16 mouse cellular contexts compared by ENCODE assay signal in the genomic region with DNA sequence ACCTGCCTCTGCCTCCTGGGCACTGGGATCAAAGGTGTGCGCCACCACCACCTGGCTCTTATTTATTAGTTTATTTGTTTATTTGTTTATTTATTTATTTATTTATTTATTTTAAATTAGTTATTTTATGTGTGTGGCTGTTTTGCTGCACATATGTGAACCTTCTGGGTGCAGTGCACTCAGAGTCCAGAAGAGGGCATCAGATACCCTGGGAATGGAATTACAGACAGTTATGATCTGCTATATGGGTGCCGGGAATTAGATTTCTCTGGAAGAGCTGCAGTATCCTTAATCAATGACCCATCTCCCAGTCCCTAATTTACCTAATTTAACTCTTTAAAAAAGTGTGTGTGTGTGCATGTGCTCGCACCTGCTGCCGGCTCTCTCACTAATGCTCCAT. TPM values are rescaled to one million over a fixed set of nuclear protein-coding genes. Genes with fewer than 3 reads are reported as not detected.
DNase-seq lines count a peak whose midpoint lies in the region; ATAC-seq and TF ChIP-seq lines count a peak whose summit lies in the region.
"Had no signal": no experiment of that assay in that cellular context is flagged by ENCODE, and none has a peak within 500 bp of the region (broad histone marks: within the 10 kb centered on the region; RNA-seq: fewer than 3 reads in every experiment).

No protein-coding gene starts in this region.

- ATAC-seq in kidney, embryonic 14.5 days (ENCODE audit: low FRiP score, low TSS enrichment), result no peak
- ATAC-seq in midbrain, postnatal 0 days (ENCODE audit: low FRiP score), result no peak
- no peak for ATAC-seq in midbrain, embryonic 11.5 days (ENCODE audit: low FRiP score)

- 0 out of 2 replicates have a peak, but pooled peaks cover 3% of the 10 kb centered on the region for H3K9me3 ChIP-seq in kidney, embryonic 14.5 days (ENCODE audit: control insufficient read depth, low read length)
- H3K9me3 ChIP-seq in midbrain, postnatal 0 days (ENCODE audit: low read length), result no peaks in the 10 kb centered on the region
- H3K9me3 ChIP-seq in midbrain, embryonic 11.5 days (ENCODE audit: control insufficient read depth, low read length), result no peaks in the 10 kb centered on the region; the same call in 1 of the 2 replicates
- H3K9me3 ChIP-seq: embryonic facial prominence, embryonic 15.5 days; forebrain, embryonic 12.5 days; G1E; neural tube, embryonic 13.5 days had no signal

- DNase-seq in kidney, adult 2 months, result no peak
- no peak for DNase-seq in midbrain, postnatal 0 days (ENCODE audit: low spot score)
- DNase-seq in midbrain, embryonic 11.5 days (ENCODE audit: low spot score, missing footprints), result no peak
- peak; percentile 63 for DNase-seq in ZHBTc4 (ENCODE audit: low read depth, low spot score)
- no peak for DNase-seq in retina, embryonic 14.5 days (ENCODE audit: low spot score)
- no peak for DNase-seq in heart, adult 9 months (ENCODE audit: low spot score in 2 of 2)
- DNase-seq: cerebellum, adult 11-12 months; gastrocnemius, postnatal 10 days; heart, postnatal 4 days; kidney, adult 18-20 months had no signal

- H3K27ac ChIP-seq in kidney, adult 2 months (ENCODE audit: insufficient read depth, low read depth, low read length), result no peak overlapping the region
- no peak overlapping the region for H3K27ac ChIP-seq in kidney, embryonic 14.5 days (ENCODE audit: low read depth, low read length)
- H3K27ac ChIP-seq in midbrain, postnatal 0 days (ENCODE audit: low read depth, low read length), result no peak overlapping the region
- no peak overlapping the region for H3K27ac ChIP-seq in midbrain, embryonic 11.5 days (ENCODE audit: low read depth, low read length)
- H3K27ac ChIP-seq: embryonic facial prominence, embryonic 15.5 days; forebrain, embryonic 12.5 days; neural tube, embryonic 13.5 days had no signal

- TF ChIP-seq CTCF in kidney, adult 2 months (conservative IDR thresholded peaks at IDR 0.05; ENCODE audit: insufficient read depth, insufficient read length, low read depth, low read length), result peak; percentile 7; the same call in 1 of the 2 replicates
- TF ChIP-seq CTCF in midbrain, postnatal 0 days (IDR thresholded peaks at IDR 0.05), result peak; percentile 50

- H3K4me2 ChIP-seq in kidney, embryonic 14.5 days (replicated peaks; ENCODE audit: low read depth, low read length), result no peak overlapping the region
- H3K4me2 ChIP-seq in midbrain, postnatal 0 days (ENCODE audit: low read depth, low read length, poor library complexity, severe bottlenecking), result no peak overlapping the region
- no peak overlapping the region for H3K4me2 ChIP-seq in midbrain, embryonic 11.5 days
- H3K4me2 ChIP-seq: embryonic facial prominence, embryonic 15.5 days; forebrain, embryonic 12.5 days; heart, embryonic 11.5 days; neural tube, embryonic 13.5 days had no signal

- 97% methylated on average over 4 of the region's 4 CpGs for WGBS in kidney, adult 2 months
- WGBS in kidney, embryonic 14.5 days, result over 99% methylated on average over 4 of the region's 4 CpGs
- 98% methylated on average over 4 of the region's 4 CpGs for WGBS in midbrain, postnatal 0 days
- WGBS in midbrain, embryonic 11.5 days, result 97% methylated on average over 4 of the region's 4 CpGs

- H3K4me3 ChIP-seq in kidney, adult 2 months (ENCODE audit: insufficient read depth, low read depth, low read length), result no peak overlapping the region
- H3K4me3 ChIP-seq in kidney, embryonic 14.5 days (ENCODE audit: low read length), result no peak overlapping the region
- no peak overlapping the region for H3K4me3 ChIP-seq in midbrain, postnatal 0 days (ENCODE audit: low read depth, low read length)
- no peak overlapping the region for H3K4me3 ChIP-seq in midbrain, embryonic 11.5 days (ENCODE audit: low read depth, low read length)
- H3K4me3 ChIP-seq: embryonic facial prominence, embryonic 15.5 days; forebrain, embryonic 12.5 days; neural tube, embryonic 13.5 days had no signal

- no peak for TF ChIP-seq POLR2A in kidney, adult 2 months (IDR thresholded peaks at IDR 0.05; ENCODE audit: low read depth, low read length)

- H3K9ac ChIP-seq in kidney, embryonic 14.5 days (ENCODE audit: low read depth, low read length), result no peak overlapping the region
- H3K9ac ChIP-seq in midbrain, postnatal 0 days (replicated peaks; ENCODE audit: low read length, poor library complexity, severe bottlenecking), result no peak overlapping the region
- H3K9ac ChIP-seq in midbrain, embryonic 11.5 days (ENCODE audit: low read length), result no peak overlapping the region
- H3K9ac ChIP-seq: embryonic facial prominence, embryonic 15.5 days; forebrain, embryonic 12.5 days; neural tube, embryonic 13.5 days had no signal

- H3K27me3 ChIP-seq in kidney, adult 2 months (replicated peaks; ENCODE audit: control insufficient read depth, insufficient read depth, low read length), result no peaks in the 10 kb centered on the region
- H3K27me3 ChIP-seq in kidney, embryonic 14.5 days (ENCODE audit: control insufficient read depth, insufficient read depth, low read length), result no peaks in the 10 kb centered on the region
- no peaks in the 10 kb centered on the region for H3K27me3 ChIP-seq in midbrain, postnatal 0 days (ENCODE audit: insufficient read depth, low read length)
- H3K27me3 ChIP-seq in midbrain, embryonic 11.5 days (ENCODE audit: control insufficient read depth, insufficient read depth, low read length), result no peaks in the 10 kb centered on the region
- H3K27me3 ChIP-seq: embryonic facial prominence, embryonic 15.5 days; forebrain, embryonic 12.5 days; neural tube, embryonic 13.5 days had no signal

- H3K4me1 ChIP-seq in kidney, adult 2 months (ENCODE audit: control insufficient read depth, insufficient read depth, low read length), result no peaks in the 10 kb centered on the region
- H3K4me1 ChIP-seq in kidney, embryonic 14.5 days (ENCODE audit: control insufficient read depth, insufficient read depth, low read length), result no peaks in the 10 kb centered on the region
- H3K4me1 ChIP-seq in midbrain, postnatal 0 days (ENCODE audit: insufficient read depth, low read length), result 0 out of 2 replicates have a peak, but pooled peaks cover 4% of the 10 kb centered on the region
- H3K4me1 ChIP-seq in midbrain, embryonic 11.5 days (ENCODE audit: control insufficient read depth, insufficient read depth, low read length), result no peaks in the 10 kb centered on the region

- no peaks in the 10 kb centered on the region for H3K36me3 ChIP-seq in kidney, adult 2 months (ENCODE audit: control insufficient read depth, insufficient read depth, low read length)
- no peaks in the 10 kb centered on the region; the same call in 1 of the 2 replicates for H3K36me3 ChIP-seq in kidney, embryonic 14.5 days (ENCODE audit: control insufficient read depth, insufficient read depth, low read length)
- no peaks in the 10 kb centered on the region; the same call in 1 of the 2 replicates for H3K36me3 ChIP-seq in midbrain, postnatal 0 days (ENCODE audit: insufficient read depth, low read length)
- H3K36me3 ChIP-seq in midbrain, embryonic 11.5 days (ENCODE audit: control insufficient read depth, insufficient read depth, low read length), result no peaks in the 10 kb centered on the region
- H3K36me3 ChIP-seq: embryonic facial prominence, embryonic 15.5 days; neural tube, embryonic 13.5 days had no signal

RNA-seq across cellular contexts. Expression of a gene that starts 8.5 kb away (rescaled TPM):
- 16.7 and 17.6 TPM in 2 replicates for polyA plus RNA-seq in kidney, adult 2 months (2012; rRNA removed)
- polyA plus RNA-seq in kidney, embryonic 14.5 days (2014; fragmentation: Nextera tagmentation; extraction: Ambion mirVana), result 55.4 and 77.1 TPM in 2 replicates
- 33.7 and 40.0 TPM in 2 replicates for total RNA-seq in midbrain, postnatal 0 days (2014; rRNA removed)
- 44.7 and 45.5 TPM in 2 replicates for polyA plus RNA-seq in midbrain, postnatal 0 days (2015; fragmentation: Nextera tagmentation; extraction: Ambion mirVana)
- 98.8 and 109 TPM in 2 replicates for polyA plus RNA-seq in midbrain, embryonic 11.5 days (2014; fragmentation: Nextera tagmentation; extraction: Ambion mirVana)
